Mouse (Mus musculus): Measurements from ENCODE around the gene Mink1.

- TF ChIP-seq CTCF (IDR thresholded peaks at IDR 0.05; ENCODE audit: borderline replicate concordance, extremely low read depth, insufficient read depth, insufficient read length) (no peak), POLR2A (IDR thresholded peaks at IDR 0.05; ENCODE audit: borderline replicate concordance, extremely low read depth, insufficient read depth, insufficient read length, poor library complexity, severe bottlenecking) (no peak)
Observed at GRCm38 (mm10) chr11:70518923-70519322, 43.8 kb upstream of the Mink1 start, which contains the start of gene Gltpd2.
